Mouse (Mus musculus) neural tube, embryonic 12.5 days (tissue): ENCODE data around the gene Smim5. TPM values are rescaled to one million over a fixed set of nuclear protein-coding genes. Genes with fewer than 3 reads are reported as not detected.

ENCODE experiments used
- ATAC-seq: fragments of 200-750 bp; cut with Nextera tagmentation; 2 replicates; pipeline ENCODE4 v1.8.0; 2017; ENCODE audit warnings: low read depth, mild to moderate bottlenecking, moderate TSS enrichment, moderate library complexity; ENCODE audit not compliant: low FRiP score
- H3K27ac ChIP-seq: fragments of 300-500 bp; sonication (generic); 2 replicates; pipeline ENCODE4 v1.5.1; 2016
- H3K27me3 ChIP-seq: fragments of 300-500 bp; sonication (generic); replicated peaks from 2 replicates; pipeline ENCODE4 v1.6.1; 2016; ENCODE audit warnings: mild to moderate bottlenecking
- H3K36me3 ChIP-seq: fragments of 300-500 bp; sonication (generic); 2 replicates; pipeline ENCODE4 v1.6.1; 2016; ENCODE audit warnings: mild to moderate bottlenecking
- H3K4me1 ChIP-seq: fragments of 300-500 bp; sonication (generic); 2 replicates; pipeline ENCODE4 v1.6.1; 2016
- H3K4me2 ChIP-seq: fragments of 300-500 bp; sonication (generic); replicated peaks from 2 replicates; pipeline ENCODE4 v1.6.1; 2016; ENCODE audit warnings: mild to moderate bottlenecking
- H3K4me3 ChIP-seq: fragments of 300-500 bp; sonication (generic); 2 replicates; pipeline ENCODE4 v1.5.1; 2016
- H3K9ac ChIP-seq: fragments of 300-500 bp; sonication (generic); 2 replicates; pipeline ENCODE4 v1.6.1; 2016; ENCODE audit warnings: mild to moderate bottlenecking
- H3K9me3 ChIP-seq: fragments of 300-500 bp; sonication (generic); 2 replicates; pipeline ENCODE4 v1.6.1; 2016; ENCODE audit warnings: mild to moderate bottlenecking
- WGBS: fragments of 180-500 bp; shearing (Covaris S2); methylation state at CpG from one replicate; pipeline ENCODE4 v1.1.7; 2016; 5-methylcytosine and 5-hydroxymethylcytosine counted together
- polyA plus RNA-seq: library from polyadenylated mRNA; unstranded; fragments of >200 nt; fragmentation: Nextera tagmentation; extraction: Ambion mirVana; gene quantifications from 2 replicates; pipeline ENCODE4 v1.2.1, GENCODE M21; 2016

The Smim5 gene
- polyA plus RNA-seq, 1 experiment from 2014 or later: 2.7 TPM

- 77% methylated on average over 11 of the region's 11 CpGs for WGBS
- Histone ChIP-seq H3K4me2 (no peak within 1 kb of the TSS), H3K27ac (no peak within 1 kb of the TSS), H3K36me3 (peaks cover 56% of the 10 kb centered on the region), H3K27me3 (no peaks in the 10 kb centered on the region), H3K9me3 (no peaks in the 10 kb centered on the region), H3K4me1 (no peaks in the 10 kb centered on the region), H3K9ac (no peak within 1 kb of the TSS), H3K4me3 (no peak within 1 kb of the TSS)
- ATAC-seq: no peak
Observed at GRCm38 (mm10) chr11:115911632-115912376, 12.0 kb downstream of the Smim5 start, which contains the start of gene Smim6. Gene Smim6 (plus strand): TSS chr11:115912017.

GRCm38 (mm10) chr11:115916579-115916978, 16.8 kb downstream of the Smim5 start:
- Histone ChIP-seq H3K27ac (no peak overlapping the region), H3K4me1 (no peaks in the 10 kb centered on the region), H3K36me3 (peaks cover 46% of the 10 kb centered on the region), H3K27me3 (no peaks in the 10 kb centered on the region), H3K4me2 (no peak overlapping the region), H3K4me3 (no peak overlapping the region), H3K9ac (no peak overlapping the region), H3K9me3 (no peaks in the 10 kb centered on the region)
- WGBS: 90% methylated on average over 4 of the region's 4 CpGs
- no peak for ATAC-seq

GRCm38 (mm10) chr11:115918637-115919036, 18.9 kb downstream of the Smim5 start:
- no peak for ATAC-seq
- no peak overlapping the region for H3K27ac ChIP-seq
- H3K9ac ChIP-seq: no peak overlapping the region
- H3K27me3 ChIP-seq: no peaks in the 10 kb centered on the region
- no peak overlapping the region for H3K4me3 ChIP-seq
- no peak overlapping the region for H3K4me2 ChIP-seq
- H3K9me3 ChIP-seq: no peaks in the 10 kb centered on the region
- no peaks in the 10 kb centered on the region for H3K4me1 ChIP-seq
- peaks cover 38% of the 10 kb centered on the region for H3K36me3 ChIP-seq
- 88% methylated on average over 5 of the region's 5 CpGs for whole genome bisulfite sequencing

- Histone ChIP-seq H3K4me2 (no peak overlapping the region), H3K36me3 (peaks cover 34% of the 10 kb centered on the region), H3K9ac (no peak overlapping the region), H3K4me3 (no peak overlapping the region), H3K4me1 (no peaks in the 10 kb centered on the region), H3K9me3 (no peaks in the 10 kb centered on the region), H3K27ac (no peak overlapping the region), H3K27me3 (no peaks in the 10 kb centered on the region)
- no peak for ATAC-seq
- 91% methylated on average over 5 of the region's 5 CpGs for WGBS
Observed at GRCm38 (mm10) chr11:115919073-115919472, 19.3 kb downstream of the Smim5 start.

GRCm38 (mm10) chr11:115920110-115920818, 20.5 kb downstream of the Smim5 start:
- no peaks in the 10 kb centered on the region for H3K27me3 ChIP-seq
- no peak overlapping the region for H3K4me3 ChIP-seq
- H3K4me2 ChIP-seq: no peak overlapping the region
- WGBS: 45% methylated on average over 6 of the region's 6 CpGs
- no peak overlapping the region for H3K9ac ChIP-seq
- H3K36me3 ChIP-seq: peaks cover 27% of the 10 kb centered on the region
- H3K27ac ChIP-seq: no peak overlapping the region
- no peak for ATAC-seq
- no peaks in the 10 kb centered on the region for H3K9me3 ChIP-seq
- H3K4me1 ChIP-seq: no peaks in the 10 kb centered on the region

GRCm38 (mm10) chr11:115921986-115922385, 22.2 kb downstream of the Smim5 start:
- ATAC-seq: no peak
- 94% methylated on average over 1 of the region's 1 CpGs for WGBS
- Histone ChIP-seq H3K36me3 (peaks cover 21% of the 10 kb centered on the region), H3K27me3 (no peaks in the 10 kb centered on the region), H3K4me3 (no peak overlapping the region), H3K4me1 (no peaks in the 10 kb centered on the region), H3K9ac (no peak overlapping the region), H3K4me2 (no peak overlapping the region), H3K27ac (no peak overlapping the region), H3K9me3 (no peaks in the 10 kb centered on the region)

GRCm38 (mm10) chr11:115929031-115929430, 29.3 kb downstream of the Smim5 start:
- Histone ChIP-seq H3K27me3 (no peaks in the 10 kb centered on the region), H3K4me1 (peaks cover 9% of the 10 kb centered on the region), H3K27ac (no peak overlapping the region), H3K4me3 (0 out of 2 replicates have a peak overlapping the region, but pooled peaks have one; percentile 4), H3K9ac (no peak overlapping the region), H3K4me2 (no peak overlapping the region), H3K9me3 (no peaks in the 10 kb centered on the region), H3K36me3 (peaks cover 28% of the 10 kb centered on the region)
- 95% methylated on average over 8 of the region's 8 CpGs for WGBS
- ATAC-seq: no peak

GRCm38 (mm10) chr11:115929818-115930217, 30.1 kb downstream of the Smim5 start:
- peaks cover 28% of the 10 kb centered on the region for H3K36me3 ChIP-seq
- no peaks in the 10 kb centered on the region for H3K27me3 ChIP-seq
- H3K4me2 ChIP-seq: no peak overlapping the region
- no peak for ATAC-seq
- H3K27ac ChIP-seq: no peak overlapping the region
- H3K9ac ChIP-seq: no peak overlapping the region
- H3K4me3 ChIP-seq: no peak overlapping the region
- WGBS: 84% methylated on average over 3 of the region's 3 CpGs
- peaks cover 17% of the 10 kb centered on the region for H3K4me1 ChIP-seq
- H3K9me3 ChIP-seq: no peaks in the 10 kb centered on the region

GRCm38 (mm10) chr11:115931235-115931634, 31.5 kb downstream of the Smim5 start:
- 72% methylated on average over 3 of the region's 3 CpGs for WGBS
- Histone ChIP-seq H3K4me3 (no peak overlapping the region), H3K27ac (no peak overlapping the region), H3K9me3 (no peaks in the 10 kb centered on the region), H3K9ac (no peak overlapping the region), H3K36me3 (peaks cover 25% of the 10 kb centered on the region), H3K4me1 (peaks cover 19% of the 10 kb centered on the region), H3K4me2 (no peak overlapping the region), H3K27me3 (no peaks in the 10 kb centered on the region)
- no peak for ATAC-seq

- Histone ChIP-seq H3K4me1 (peaks cover 19% of the 10 kb centered on the region), H3K4me3 (peak within 1 kb of the TSS; percentile 80), H3K27ac (no peak within 1 kb of the TSS), H3K27me3 (no peaks in the 10 kb centered on the region), H3K9me3 (no peaks in the 10 kb centered on the region), H3K4me2 (peak within 1 kb of the TSS; percentile 90), H3K36me3 (peaks cover 27% of the 10 kb centered on the region), H3K9ac (peak within 1 kb of the TSS; percentile 86)
- under 1% methylated on average over 28 of the region's 28 CpGs for WGBS
- ATAC-seq: peak; percentile 92
Observed at GRCm38 (mm10) chr11:115933108-115933746, 33.5 kb downstream of the Smim5 start, which contains the start of the genes Sap30bp and Recql5. Gene Sap30bp (plus strand): TSS chr11:115933282. Gene Recql5 (minus strand): TSS chr11:115933477.

GRCm38 (mm10) chr11:115933747-115934110, 34.0 kb downstream of the Smim5 start:
- Histone ChIP-seq H3K27me3 (no peaks in the 10 kb centered on the region), H3K9ac (peak overlapping the region; percentile 86), H3K9me3 (no peaks in the 10 kb centered on the region), H3K27ac (no peak overlapping the region), H3K36me3 (peaks cover 27% of the 10 kb centered on the region), H3K4me2 (peak overlapping the region; percentile 83), H3K4me3 (peak overlapping the region; percentile 80), H3K4me1 (peaks cover 19% of the 10 kb centered on the region)
- WGBS: under 1% methylated on average over 16 of the region's 16 CpGs
- no peak for ATAC-seq

- Histone ChIP-seq H3K27me3 (no peaks in the 10 kb centered on the region), H3K4me2 (no peak overlapping the region), H3K4me3 (no peak overlapping the region), H3K36me3 (peaks cover 71% of the 10 kb centered on the region), H3K4me1 (peaks cover 2% of the 10 kb centered on the region), H3K9me3 (no peaks in the 10 kb centered on the region), H3K27ac (no peak overlapping the region), H3K9ac (no peak overlapping the region)
- no peak for ATAC-seq
- WGBS: 43% methylated on average over 6 of the region's 6 CpGs
Observed at GRCm38 (mm10) chr11:115939690-115940329, 40.0 kb downstream of the Smim5 start.
